Mouse (Mus musculus) gastrocnemius, adult 8-10 months (tissue): ENCODE data around the gene Olfr1272. TPM values are rescaled to one million over a fixed set of nuclear protein-coding genes. Genes with fewer than 3 reads are reported as not detected.
"Not testable (repeated sequence)": the region's sequence is repeated elsewhere in the genome, so short reads cannot be mapped to it uniquely, and the experiment has no call there.

ENCODE experiments used
- DNase-seq, 2 experiments: peaks; one replicate each; pipeline ENCODE4 v3.0.0; 2022; ENCODE audit warnings: low spot score in 2 of 2
- total RNA-seq, 4 experiments: library from RNA; stranded (reverse); gene quantifications; 2 replicates each; pipeline ENCODE4 v1.2.4; 2022

Olfr1272 gene
- not detected for total RNA-seq

- DNase-seq: no peak
Measured at GRCm38 (mm10) chr2:90292741-90293140, at the start of gene Olfr1272. Gene Olfr1272 (minus strand): TSS chr2:90292841.

- not testable (repeated sequence) for DNase-seq
Measured at GRCm38 (mm10) chr2:90321900-90322299, 29.3 kb upstream of the Olfr1272 start, which contains the start of gene Gm13769. Gene Gm13769 (plus strand): TSS chr2:90322200.

DNA sequence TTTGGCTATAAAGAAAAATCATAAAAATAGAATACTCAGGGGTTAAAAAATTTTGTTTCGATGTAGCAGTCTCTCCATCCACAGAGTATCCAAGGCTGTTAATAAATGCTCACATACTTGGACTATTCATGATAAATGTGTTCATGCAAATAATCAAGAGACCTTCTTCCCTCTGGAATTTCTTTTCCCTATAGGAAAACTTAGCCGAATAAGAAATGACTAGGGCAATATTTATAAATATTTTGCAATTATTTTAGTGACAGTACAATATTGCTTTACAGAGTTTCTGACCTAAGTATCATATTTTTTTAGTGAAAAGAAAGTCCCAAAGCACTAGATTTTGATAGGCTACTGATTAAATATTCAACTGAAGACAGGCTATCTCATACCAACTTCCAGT, 21.7 kb downstream of the Olfr1272 start, which contains the start of gene Olfr1271:
Gene Olfr1271 (minus strand): TSS at position 101 of the 400 bp plus-strand sequence.
- no peak for DNase-seq

DNA sequence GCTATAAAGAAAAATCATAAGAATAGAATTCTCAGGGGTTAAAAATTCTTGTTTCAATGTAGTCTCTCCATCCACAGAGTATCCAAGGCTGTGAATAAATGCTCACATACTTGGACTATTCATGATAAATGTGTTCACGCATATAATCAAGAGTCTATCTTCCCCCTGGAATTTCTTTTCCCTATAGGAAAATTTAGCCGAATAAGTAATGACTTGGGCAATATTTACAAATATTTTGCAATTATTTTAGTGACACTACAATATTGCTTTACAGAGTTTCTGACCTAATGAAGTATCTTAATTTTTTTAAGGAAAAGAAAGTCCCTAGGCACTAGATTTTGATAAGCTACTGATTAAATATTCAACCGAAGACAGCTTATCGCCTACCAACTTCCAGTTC, 35.1 kb downstream of the Olfr1272 start, which contains the start of gene Olfr142:
Gene Olfr142 (minus strand): TSS at position 101 of the 400 bp plus-strand sequence.
- DNase-seq: no peak

Other genes with a start within 250 kb of the Olfr1272 start
- not detected for gene Olfr140, start 229.2 kb downstream of the Olfr1272 start, total RNA-seq
- not detected for gene Olfr1269, start 171.4 kb downstream of the Olfr1272 start, total RNA-seq
- not detected for gene Olfr32, start 150.5 kb downstream of the Olfr1272 start, total RNA-seq
- not detected for gene Olfr1270, start 139.8 kb downstream of the Olfr1272 start, total RNA-seq
- not detected for gene Olfr1506, start 68.3 kb downstream of the Olfr1272 start, total RNA-seq
- gene Olfr142, start 35.2 kb downstream of the Olfr1272 start, total RNA-seq: not detected
- not detected for gene Olfr1271, start 21.8 kb downstream of the Olfr1272 start, total RNA-seq
- not detected for gene Gm13769, start 29.4 kb upstream of the Olfr1272 start, total RNA-seq
- gene Olfr1274-ps, start 105.8 kb upstream of the Olfr1272 start, total RNA-seq: not detected